Comparison of ENCODE assay signal across 33 mouse cellular contexts in the genomic region with DNA sequence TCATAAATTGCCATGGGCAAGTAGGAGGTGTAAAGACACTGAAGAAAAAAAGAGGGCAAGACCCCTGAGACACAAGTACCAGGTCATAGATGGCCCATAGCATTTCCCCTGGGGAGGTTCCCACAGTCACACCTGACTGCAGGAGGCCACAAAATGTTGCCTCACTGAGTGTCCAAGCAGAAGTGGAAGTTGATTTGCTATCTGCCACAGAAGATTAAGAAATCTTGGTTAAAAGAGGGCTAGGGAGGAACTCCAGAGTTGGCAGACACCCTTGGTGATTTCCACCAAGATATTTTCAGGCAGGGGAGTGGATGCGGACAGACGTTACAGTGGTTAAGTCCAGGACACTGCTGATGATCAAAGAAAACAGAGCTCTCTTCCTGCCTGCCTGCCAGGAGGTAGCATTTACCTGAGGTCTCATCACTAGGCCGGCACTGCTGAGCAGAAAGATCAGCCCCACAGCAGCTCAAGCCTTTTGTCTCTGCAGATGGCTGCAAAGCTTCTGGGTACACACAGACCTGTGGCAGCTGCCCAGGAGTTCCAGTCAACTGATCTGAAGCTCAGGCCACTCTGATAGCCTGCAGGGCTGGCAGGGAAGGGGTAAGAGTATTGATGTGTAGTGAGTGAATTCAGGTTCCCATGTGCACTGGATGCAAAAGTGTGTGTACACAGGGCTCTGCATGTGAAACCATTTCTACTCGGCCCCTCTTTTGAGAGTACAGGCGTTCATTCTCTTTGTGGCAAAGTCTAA. TPM values are rescaled to one million over a fixed set of nuclear protein-coding genes. Genes with fewer than 3 reads are reported as not detected.
DNase-seq lines count a peak whose midpoint lies in the region; ATAC-seq and TF ChIP-seq lines count a peak whose summit lies in the region.
"Had no signal": no experiment of that assay in that cellular context is flagged by ENCODE, and none has a peak within 500 bp of the region (broad histone marks: within the 10 kb centered on the region; RNA-seq: fewer than 3 reads in every experiment).

No protein-coding gene starts in this region.

- TF ChIP-seq CTCF in CH12.LX (conservative IDR thresholded peaks at IDR 0.05 in 1 of 2, IDR thresholded peaks at IDR 0.05 in 1 of 2; ENCODE audit: low read depth in 2 of 2, low read length in 2 of 2) = no peak
- TF ChIP-seq CTCF in bone marrow, adult 2 months (IDR thresholded peaks at IDR 0.05; ENCODE audit: control insufficient read depth, insufficient read depth, low read length) = no peak

- no peak overlapping the region for H3K4me2 ChIP-seq in liver, embryonic 16.5 days (ENCODE audit: low read depth, low read length)
- H3K4me2 ChIP-seq in liver, embryonic 11.5 days = no peak overlapping the region
- no peak overlapping the region for H3K4me2 ChIP-seq in CH12.LX (ENCODE audit: insufficient read depth, low read depth, poor library complexity, severe bottlenecking)
- H3K4me2 ChIP-seq: heart, embryonic 15.5 days; hindbrain, embryonic 15.5 days; neural tube, embryonic 13.5 days had no signal

- in situ Hi-C loops in CH12.LX (cut with MboI; ENCODE audit: low pct_ligation_motif_present, low pct_unique_long_range_greater_than_20kb, low sequenced_read_pairs) = no loop called here

- WGBS in liver, embryonic 16.5 days (ENCODE audit: insufficient replicate concordance) = 57% methylated on average over 5 of the region's 5 CpGs
- whole genome bisulfite sequencing in liver, embryonic 11.5 days = 70% methylated on average over 5 of the region's 5 CpGs
- 33% methylated on average over 5 of the region's 5 CpGs for WGBS in bone marrow, adult 2 months

- no peak overlapping the region for H3K27ac ChIP-seq in liver, embryonic 16.5 days (ENCODE audit: low read length)
- no peak overlapping the region for H3K27ac ChIP-seq in liver, embryonic 11.5 days (ENCODE audit: low read depth, low read length)
- no peak overlapping the region for H3K27ac ChIP-seq in CH12.LX (ENCODE audit: insufficient read depth, low read depth)
- H3K27ac ChIP-seq in bone marrow, adult 2 months (ENCODE audit: control insufficient read depth, insufficient read depth, low read depth, low read length, poor library complexity) = peak overlapping the region; percentile 10
- H3K27ac ChIP-seq: forebrain, embryonic 10.5 days; heart, embryonic 15.5 days; hindbrain, embryonic 15.5 days; left cerebral cortex, adult 2 months; neural tube, embryonic 13.5 days had no signal

- no peak overlapping the region for H3K4me3 ChIP-seq in liver, embryonic 16.5 days (ENCODE audit: low read depth, low read length)
- no peak overlapping the region for H3K4me3 ChIP-seq in liver, embryonic 11.5 days (ENCODE audit: low read depth, low read length)
- H3K4me3 ChIP-seq in CH12.LX (replicated peaks in 1 of 3; ENCODE audit: low read depth in 2 of 3, low read length in 2 of 3, poor library complexity in 1 of 3) = no peak overlapping the region
- no peak overlapping the region for H3K4me3 ChIP-seq in bone marrow, adult 2 months (replicated peaks; ENCODE audit: control insufficient read depth, low read depth, low read length)
- H3K4me3 ChIP-seq: forebrain, embryonic 10.5 days; heart, embryonic 15.5 days; hindbrain, embryonic 15.5 days; left cerebral cortex, adult 2 months; megakaryocyte, embryonic 14.5 days; myocyte; neural tube, embryonic 13.5 days had no signal

- dilution Hi-C loops in CH12.LX (cut with MboI; ENCODE audit: extremely low pct_ligation_motif_present, extremely low pct_unique_long_range_greater_than_20kb, low sequenced_read_pairs) = no loop called here

- H3K27me3 ChIP-seq in liver, embryonic 16.5 days (ENCODE audit: control insufficient read depth, insufficient read depth, low read depth, low read length) = no peaks in the 10 kb centered on the region
- H3K27me3 ChIP-seq in liver, embryonic 11.5 days (replicated peaks; ENCODE audit: control insufficient read depth, insufficient read depth, low read length) = no peaks in the 10 kb centered on the region
- no peaks in the 10 kb centered on the region for H3K27me3 ChIP-seq in CH12.LX (replicated peaks)
- H3K27me3 ChIP-seq: heart, embryonic 15.5 days; hindbrain, embryonic 15.5 days; neural tube, embryonic 13.5 days had no signal

- no peak for DNase-seq in liver, embryonic 11.5 days (ENCODE audit: low spot score)
- DNase-seq in CH12.LX (ENCODE audit: extremely low read depth) = no peak
- no peak for DNase-seq in kidney, postnatal 25 days
- DNase-seq in kidney, postnatal 10 days = no peak
- no peak for DNase-seq in adrenal gland, postnatal 4 days (ENCODE audit: low spot score in 2 of 2)
- DNase-seq: adrenal gland, postnatal 14 days; B cell, adult 2 months; cerebellum, adult 11 months; cerebellum, adult 9-11 months; gastrocnemius, postnatal 14 days; heart, postnatal 36 days; kidney, postnatal 4 days; lung, adult 2 months; lung, postnatal 14 days; midbrain, embryonic 14.5 days; thymus, postnatal 25 days had no signal

- H3K36me3 ChIP-seq in liver, embryonic 16.5 days (ENCODE audit: control insufficient read depth, insufficient read depth) = no peaks in the 10 kb centered on the region
- H3K36me3 ChIP-seq in liver, embryonic 11.5 days (ENCODE audit: control insufficient read depth, insufficient read depth, low read length) = no peaks in the 10 kb centered on the region
- H3K36me3 ChIP-seq in CH12.LX (replicated peaks in 1 of 2; ENCODE audit: control insufficient read depth in 1 of 2, insufficient read depth in 1 of 2, low read length in 1 of 2) = no peaks in the 10 kb centered on the region
- H3K36me3 ChIP-seq: forebrain, embryonic 10.5 days; heart, embryonic 15.5 days; hindbrain, embryonic 15.5 days; neural tube, embryonic 13.5 days had no signal

- no peak overlapping the region for H3K9ac ChIP-seq in liver, embryonic 16.5 days (ENCODE audit: low read depth, low read length)
- no peak overlapping the region for H3K9ac ChIP-seq in liver, embryonic 11.5 days (ENCODE audit: low read depth, low read length)
- no peak overlapping the region for H3K9ac ChIP-seq in CH12.LX (ENCODE audit: insufficient read depth, low read depth)
- H3K9ac ChIP-seq: heart, embryonic 15.5 days; hindbrain, embryonic 15.5 days; neural tube, embryonic 13.5 days had no signal

- H3K79me2 ChIP-seq in CH12.LX (replicated peaks; ENCODE audit: control insufficient read depth, extremely low read depth, insufficient read depth, poor library complexity, severe bottlenecking) = no peaks in the 10 kb centered on the region

- no peak for TF ChIP-seq POLR2A in CH12.LX (IDR thresholded peaks at IDR 0.05; ENCODE audit: low read depth, low read length)
- no peak for TF ChIP-seq POLR2A in bone marrow, adult 2 months (IDR thresholded peaks at IDR 0.05; ENCODE audit: borderline replicate concordance, control insufficient read depth, low read depth, low read length)

- H3K9me3 ChIP-seq in liver, embryonic 16.5 days (replicated peaks; ENCODE audit: control insufficient read depth, low read length) = no peaks in the 10 kb centered on the region
- H3K9me3 ChIP-seq in liver, embryonic 11.5 days (ENCODE audit: control insufficient read depth, low read length) = no peaks in the 10 kb centered on the region
- H3K9me3 ChIP-seq in CH12.LX (replicated peaks; ENCODE audit: low read length) = no peaks in the 10 kb centered on the region
- H3K9me3 ChIP-seq: forebrain, embryonic 10.5 days; heart, embryonic 15.5 days; hindbrain, embryonic 15.5 days; megakaryocyte, embryonic 14.5 days; neural tube, embryonic 13.5 days had no signal

- peaks cover 9% of the 10 kb centered on the region for H3K4me1 ChIP-seq in liver, embryonic 16.5 days (ENCODE audit: control insufficient read depth, low read depth, low read length)
- no peaks in the 10 kb centered on the region for H3K4me1 ChIP-seq in liver, embryonic 11.5 days (replicated peaks; ENCODE audit: control insufficient read depth, insufficient read depth, low read length)
- peaks cover 3 to 12% of the 10 kb centered on the region in 2 experiments; a peak in 3 of 4 replicates for H3K4me1 ChIP-seq in CH12.LX (ENCODE audit: control insufficient read depth in 1 of 2, insufficient read depth in 2 of 2)
- no peaks in the 10 kb centered on the region; the same call in 1 of the 2 replicates for H3K4me1 ChIP-seq in bone marrow, adult 2 months (ENCODE audit: control insufficient read depth, insufficient read depth, low read length)
- H3K4me1 ChIP-seq: forebrain, embryonic 10.5 days; neural tube, embryonic 13.5 days had no signal

- ATAC-seq in liver, embryonic 16.5 days (ENCODE audit: low read depth) = 0 out of 2 replicates have a peak, but pooled peaks have one; percentile 16
- no peak for ATAC-seq in liver, embryonic 11.5 days (replicated peaks; ENCODE audit: low FRiP score)
- ATAC-seq in megakaryocyte-erythroid progenitor cell, adult 5-6 weeks (replicated peaks; ENCODE audit: low FRiP score, low TSS enrichment, poor library complexity, severe bottlenecking) = 0 out of 2 replicates have a peak, but pooled peaks have one; percentile 13
- ATAC-seq: forebrain, embryonic 16.5 days had no signal

- no peak for TF ChIP-seq EP300 in CH12.LX (IDR thresholded peaks at IDR 0.05; ENCODE audit: low read length)

- no peak for TF ChIP-seq RAD21 in CH12.LX (IDR thresholded peaks at IDR 0.05; ENCODE audit: low read depth, low read length)

RNA-seq across cellular contexts. Expression of a gene that starts 1.3 kb away (rescaled TPM):
- polyA plus RNA-seq in liver, embryonic 16.5 days (2015; fragmentation: Nextera tagmentation; extraction: Ambion mirVana) = 4.4 and 4.8 TPM in 2 replicates
- 0.09 and 0.11 TPM in 2 replicates for polyA plus RNA-seq in liver, embryonic 11.5 days (2014; fragmentation: Nextera tagmentation; extraction: Ambion mirVana)
- not detected in 2 replicates for total RNA-seq in CH12.LX (2012; rRNA removed)
- not detected in 2 replicates for total RNA-seq in CH12.LX (2014; rRNA removed)
- not detected in 2 replicates for polyA plus RNA-seq in CH12.LX (2012; ENCODE audit: insufficient read length, low read depth)
- not detected in 2 replicates for polyA plus RNA-seq in bone marrow, adult 2 months (2011; ENCODE audit: insufficient read depth, insufficient read length, low replicate concordance, missing spikeins)
- not detected in 2 replicates for total RNA-seq in megakaryocyte-erythroid progenitor cell, adult 5-6 weeks (2014; fragmentation: Nextera tagmentation)
- not detected in 2 replicates for total RNA-seq in megakaryocyte-erythroid progenitor cell, adult 5-6 weeks (2017)
- under 1 TPM in 1 of 2 experiments, not detected in 1; 0.54 TPM for total RNA-seq in adrenal gland, postnatal 4 days (2021)
- total RNA-seq: gastrocnemius, postnatal 14 days; heart, adult 8-10 months; heart, postnatal 36 days; left cerebral cortex, adult 2 months; left cerebral cortex, postnatal 36 days had no signal
- polyA plus RNA-seq: embryonic facial prominence, embryonic 11.5 days; forebrain, embryonic 10.5 days; forebrain, embryonic 16.5 days; heart, embryonic 15.5 days; hindbrain, embryonic 15.5 days; intestine, embryonic 14.5 days; kidney, embryonic 14.5 days; midbrain, embryonic 14.5 days; myocyte; neural tube, embryonic 13.5 days; small intestine, adult 2 months had no signal

RNA-seq across cellular contexts. Expression of a gene that starts 34.4 kb away (rescaled TPM):
- not detected in 2 replicates for polyA plus RNA-seq in liver, embryonic 16.5 days (2015; fragmentation: Nextera tagmentation; extraction: Ambion mirVana)
- polyA plus RNA-seq in liver, embryonic 11.5 days (2014; fragmentation: Nextera tagmentation; extraction: Ambion mirVana) = not detected in 2 replicates
- total RNA-seq in CH12.LX (2012; rRNA removed) (not detected in 2 replicates), CH12.LX (2014; rRNA removed) (not detected in 2 replicates)
- polyA plus RNA-seq in CH12.LX (2012; ENCODE audit: insufficient read length, low read depth) = not detected in 2 replicates
- polyA plus RNA-seq in bone marrow, adult 2 months (2011; ENCODE audit: insufficient read depth, insufficient read length, low replicate concordance, missing spikeins) = not detected in 2 replicates
- not detected in 2 replicates for total RNA-seq in megakaryocyte-erythroid progenitor cell, adult 5-6 weeks (2014; fragmentation: Nextera tagmentation)
- total RNA-seq in megakaryocyte-erythroid progenitor cell, adult 5-6 weeks (2017) = not detected in 2 replicates
- not detected for total RNA-seq in adrenal gland, postnatal 4 days (2021)
- total RNA-seq: adrenal gland, postnatal 14 days; gastrocnemius, postnatal 14 days; heart, postnatal 36 days; left cerebral cortex, adult 2 months; left cerebral cortex, postnatal 36 days had no signal
- polyA plus RNA-seq: embryonic facial prominence, embryonic 11.5 days; forebrain, embryonic 10.5 days; forebrain, embryonic 16.5 days; hindbrain, embryonic 15.5 days; intestine, embryonic 14.5 days; kidney, embryonic 14.5 days; lung, adult 2 months; midbrain, embryonic 14.5 days; myocyte; neural tube, embryonic 13.5 days; small intestine, adult 2 months had no signal

RNA-seq across cellular contexts. Expression of a gene that starts 46.5 kb away (rescaled TPM):
- 97.0 and 121 TPM in 2 replicates for polyA plus RNA-seq in liver, embryonic 16.5 days (2015; fragmentation: Nextera tagmentation; extraction: Ambion mirVana)
- 0.34 and 0.55 TPM in 2 replicates for polyA plus RNA-seq in liver, embryonic 11.5 days (2014; fragmentation: Nextera tagmentation; extraction: Ambion mirVana)
- total RNA-seq in CH12.LX (2012; rRNA removed) (not detected in 2 replicates), CH12.LX (2014; rRNA removed) (not detected in 2 replicates)
- polyA plus RNA-seq in CH12.LX (2012; ENCODE audit: insufficient read length, low read depth) = not detected in 2 replicates
- polyA plus RNA-seq in bone marrow, adult 2 months (2011; ENCODE audit: insufficient read depth, insufficient read length, low replicate concordance, missing spikeins) = 1.2 and 3.8 TPM in 2 replicates
- total RNA-seq in megakaryocyte-erythroid progenitor cell, adult 5-6 weeks (2014; fragmentation: Nextera tagmentation) = not detected in 2 replicates
- total RNA-seq in megakaryocyte-erythroid progenitor cell, adult 5-6 weeks (2017) = not detected in 2 replicates
- total RNA-seq in adrenal gland, postnatal 4 days (2021) = 10 to 100 TPM in 1 of 2 experiments, under 1 TPM in 1; 0.76 to 23.6 TPM
- total RNA-seq: gastrocnemius, postnatal 14 days; heart, adult 8-10 months; heart, postnatal 36 days had no signal
- polyA plus RNA-seq: embryonic facial prominence, embryonic 11.5 days; forebrain, embryonic 10.5 days; forebrain, embryonic 16.5 days; heart, embryonic 15.5 days; intestine, embryonic 14.5 days; kidney, embryonic 14.5 days; midbrain, embryonic 14.5 days; myocyte; neural tube, embryonic 13.5 days had no signal

Comparison
In these comparisons a context has a peak if more than half of its experiments do, and no peak if none do; other contexts are left out.
1. RNA of a gene that starts 46.5 kb away (polyA plus RNA-seq): 97.0 to 121 TPM in liver, embryonic 16.5 days; 1.2 to 3.8 TPM in bone marrow, adult 2 months, 0.34 to 0.55 TPM in liver, embryonic 11.5 days and not detected in CH12.LX; every median in the first group is over 10 times any median in the second.